Mouse (Mus musculus): Measurements from ENCODE around the gene Gpld1. TPM values are rescaled to one million over a fixed set of nuclear protein-coding genes. Genes with fewer than 3 reads are reported as not detected.

The Gpld1 gene
- 2.3 and 2.6 TPM in 2 replicates for polyA plus RNA-seq (2012; rRNA removed)

GRCm38 (mm10) chr13:24942512-24943282 is at the start of gene Gpld1:
Gpld1 (plus strand) TSS chr13:24943152.

DNA sequence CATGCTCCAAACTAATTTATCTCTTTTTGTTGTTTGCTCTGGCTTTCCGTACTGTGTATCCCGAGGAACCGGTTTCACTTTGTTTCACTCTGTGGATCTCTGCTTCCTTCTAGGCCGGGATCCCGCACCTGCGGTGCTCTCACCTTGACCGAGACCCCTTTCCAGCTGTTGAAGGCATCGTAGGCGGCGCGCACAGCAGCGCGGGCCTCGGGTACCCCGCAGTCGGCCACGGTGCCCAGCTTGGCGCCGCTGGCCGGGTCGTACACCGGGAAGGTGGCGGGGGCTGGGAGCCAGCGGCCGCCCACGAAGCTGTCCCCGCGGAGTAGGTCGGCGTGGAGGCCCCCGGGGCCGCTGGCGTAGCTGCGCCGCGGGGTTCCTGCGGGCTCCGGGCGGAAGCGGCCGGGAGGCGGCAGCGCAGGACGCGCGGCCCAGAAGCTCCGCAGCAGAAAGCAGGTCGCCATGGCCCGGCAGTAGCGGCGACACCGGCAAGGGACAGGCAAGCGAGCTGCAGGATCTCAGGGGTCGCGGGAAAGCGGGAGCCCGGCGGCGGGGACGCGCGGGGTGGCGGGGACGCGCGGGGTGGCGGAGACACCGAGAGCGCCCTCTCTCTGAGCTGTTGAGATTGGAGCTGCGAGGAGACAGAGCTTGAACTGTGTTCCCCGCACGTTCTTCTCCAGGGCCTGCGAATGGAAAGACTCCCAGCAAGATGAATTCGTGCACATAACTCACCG is 5.7 kb upstream of the Gpld1 start, which contains the start of gene Aldh5a1:
Gene Aldh5a1 (minus strand): TSS at position 554 of the 731 bp plus-strand sequence.

GRCm38 (mm10) chr13:25019793-25020539 is 77.0 kb downstream of the Gpld1 start, which contains the start of gene Mrs2:
Mrs2 (minus strand) TSS chr13:25020379.

Other genes with a start within 250 kb of the Gpld1 start
- not detected in 2 replicates for gene Armh2, start 201.9 kb upstream of the Gpld1 start, polyA plus RNA-seq (2012; rRNA removed)
- gene Gmnn, start 181.2 kb upstream of the Gpld1 start, polyA plus RNA-seq (2012; rRNA removed): 0.45 and 1.5 TPM in 2 replicates
- 28.5 and 45.4 TPM in 2 replicates for gene BC005537, start 141.5 kb upstream of the Gpld1 start, polyA plus RNA-seq (2012; rRNA removed)
- 29.4 and 37.3 TPM in 2 replicates for gene Acot13, start 111.6 kb upstream of the Gpld1 start, polyA plus RNA-seq (2012; rRNA removed)
- gene Tdp2, start 111.5 kb upstream of the Gpld1 start, polyA plus RNA-seq (2012; rRNA removed): 27.9 and 28.9 TPM in 2 replicates
- 0.35 and 0.58 TPM in 2 replicates for gene D130043K22Rik, start 98.0 kb upstream of the Gpld1 start, polyA plus RNA-seq (2012; rRNA removed)
- 7.5 and 13.1 TPM in 2 replicates for gene Aldh5a1, start 5.5 kb upstream of the Gpld1 start, polyA plus RNA-seq (2012; rRNA removed)
- 27.0 and 27.2 TPM in 2 replicates for gene Mrs2, start 77.2 kb downstream of the Gpld1 start, polyA plus RNA-seq (2012; rRNA removed)
- 0.56 and 0.71 TPM in 2 replicates for gene Dcdc2a, start 112.9 kb downstream of the Gpld1 start, polyA plus RNA-seq (2012; rRNA removed)

Measured in ovary, adult 2 months (tissue).